Mouse (Mus musculus): ENCODE results near the gene Casd1. TPM values are rescaled to one million over a fixed set of nuclear protein-coding genes. Genes with fewer than 3 reads are reported as not detected.
"Not testable (repeated sequence)": the region's sequence is repeated elsewhere in the genome, so short reads cannot be mapped to it uniquely, and the experiment has no call there.

The Casd1 gene
- polyA plus RNA-seq, 1 experiment, result 15.1 TPM

DNA sequence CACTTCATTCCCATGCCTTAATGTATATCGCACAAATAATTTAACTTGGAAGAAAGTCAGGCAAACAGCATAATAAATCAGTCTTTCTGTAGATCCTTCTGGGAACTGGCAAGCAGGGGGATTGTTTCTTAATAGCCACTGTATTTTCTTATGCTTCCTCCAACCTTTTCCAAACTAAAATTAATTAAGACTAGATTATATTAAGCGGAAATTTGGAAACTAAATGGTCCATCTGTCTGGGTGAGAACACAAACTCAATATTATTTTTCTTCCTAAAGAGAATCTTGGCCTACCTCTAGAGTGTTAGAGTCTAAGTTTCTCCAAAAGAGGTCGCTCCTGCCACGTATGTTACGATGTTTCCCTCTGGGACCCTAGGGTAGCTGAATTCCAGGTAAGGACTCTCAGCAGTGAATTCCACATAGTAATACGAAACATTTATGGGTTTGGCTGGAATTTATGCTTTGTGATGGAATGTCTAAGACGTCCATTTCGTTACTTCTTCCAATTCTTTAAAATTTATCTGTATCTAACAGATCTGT is 52.0 kb downstream of the Casd1 start:
- no peaks in the 10 kb centered on the region for H3K9me3 ChIP-seq (replicated peaks; ENCODE audit: control insufficient read depth, insufficient read depth, low read length, poor library complexity, severe bottlenecking)
- H3K4me3 ChIP-seq (ENCODE audit: low read depth, low read length), result peak overlapping the region; percentile 46; the same call in 1 of the 2 replicates
- no peak overlapping the region for H3K27ac ChIP-seq (ENCODE audit: insufficient read depth, low read length)
- H3K4me1 ChIP-seq (ENCODE audit: control insufficient read depth, insufficient read depth, low read length), result no peaks in the 10 kb centered on the region
- peak; percentile 3 for TF ChIP-seq CTCF (IDR thresholded peaks at IDR 0.05; ENCODE audit: low read depth, low read length)
- no peak for TF ChIP-seq POLR2A (IDR thresholded peaks at IDR 0.05; ENCODE audit: insufficient read depth, low read length)
- no peak for TF ChIP-seq EP300 (IDR thresholded peaks at IDR 0.05; ENCODE audit: insufficient read depth, low read depth, low read length)
- H3K9ac ChIP-seq (ENCODE audit: low read depth, poor library complexity, severe bottlenecking), result peak overlapping the region; percentile 78
- H3K36me3 ChIP-seq (ENCODE audit: control insufficient read depth, insufficient read depth, low read length, poor library complexity, severe bottlenecking), result no peaks in the 10 kb centered on the region
- peaks cover 1% of the 10 kb centered on the region; the same call in 1 of the 2 replicates for H3K27me3 ChIP-seq (ENCODE audit: control insufficient read depth, insufficient read depth, low read length, poor library complexity, severe bottlenecking)

DNA sequence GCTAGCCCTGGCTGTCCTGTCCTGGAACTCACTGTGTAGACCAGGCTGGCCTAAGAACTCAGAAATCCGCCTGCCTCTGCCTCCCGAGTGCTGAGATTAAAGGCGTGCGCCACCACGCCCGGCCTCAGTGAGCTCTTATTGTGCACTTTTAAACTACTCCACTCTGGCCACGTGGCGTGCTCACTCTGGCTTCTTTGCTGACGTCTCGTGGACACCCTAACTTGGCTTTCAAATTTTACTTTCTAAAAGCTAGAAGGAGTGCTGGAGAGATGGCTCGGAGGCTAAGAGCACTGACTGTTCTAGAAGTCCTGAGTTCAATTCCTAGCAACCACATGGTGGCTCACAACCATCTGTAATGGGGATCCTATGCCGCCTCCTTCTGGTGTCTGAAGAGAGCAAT is 53.1 kb downstream of the Casd1 start:
- peak overlapping the region; percentile 78; the same call in 1 of the 2 replicates for H3K9ac ChIP-seq (ENCODE audit: low read depth, poor library complexity, severe bottlenecking)
- not testable (repeated sequence) for H3K27ac ChIP-seq (ENCODE audit: insufficient read depth, low read length); H3K9me3 ChIP-seq (replicated peaks; ENCODE audit: control insufficient read depth, insufficient read depth, low read length, poor library complexity, severe bottlenecking); H3K4me1 ChIP-seq (ENCODE audit: control insufficient read depth, insufficient read depth, low read length); H3K4me3 ChIP-seq (ENCODE audit: low read depth, low read length); H3K27me3 ChIP-seq (ENCODE audit: control insufficient read depth, insufficient read depth, low read length, poor library complexity, severe bottlenecking); H3K36me3 ChIP-seq (ENCODE audit: control insufficient read depth, insufficient read depth, low read length, poor library complexity, severe bottlenecking)

DNA sequence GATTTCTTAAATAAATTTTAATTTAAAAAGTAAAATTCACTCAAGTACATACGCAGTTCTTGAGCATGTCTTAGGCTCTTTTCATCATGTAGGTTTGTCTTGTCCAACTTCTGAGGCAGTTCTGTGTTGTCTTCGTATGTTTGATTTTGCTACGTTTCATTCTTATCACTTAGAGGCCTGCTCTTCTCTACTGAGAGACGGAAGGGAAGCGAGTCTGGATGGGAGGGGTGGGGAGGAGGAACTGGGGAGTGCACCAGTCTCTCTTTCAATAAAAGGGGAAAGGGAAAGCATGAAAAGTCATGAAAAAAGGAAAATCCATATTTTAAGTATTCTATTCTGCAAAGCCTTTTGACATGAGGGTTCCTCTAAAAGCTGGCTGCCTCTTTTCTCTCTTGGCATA is 54.8 kb downstream of the Casd1 start:
- no peak for TF ChIP-seq EP300 (IDR thresholded peaks at IDR 0.05; ENCODE audit: insufficient read depth, low read depth, low read length)
- Histone ChIP-seq H3K9me3 (replicated peaks; ENCODE audit: control insufficient read depth, insufficient read depth, low read length, poor library complexity, severe bottlenecking) (no peaks in the 10 kb centered on the region), H3K4me3 (ENCODE audit: low read depth, low read length) (no peak overlapping the region), H3K27me3 (ENCODE audit: control insufficient read depth, insufficient read depth, low read length, poor library complexity, severe bottlenecking) (peaks cover 1% of the 10 kb centered on the region; the same call in 1 of the 2 replicates), H3K4me1 (ENCODE audit: control insufficient read depth, insufficient read depth, low read length) (no peaks in the 10 kb centered on the region), H3K9ac (ENCODE audit: low read depth, poor library complexity, severe bottlenecking) (no peak overlapping the region), H3K36me3 (ENCODE audit: control insufficient read depth, insufficient read depth, low read length, poor library complexity, severe bottlenecking) (no peaks in the 10 kb centered on the region), H3K27ac (ENCODE audit: insufficient read depth, low read length) (no peak overlapping the region)

DNA sequence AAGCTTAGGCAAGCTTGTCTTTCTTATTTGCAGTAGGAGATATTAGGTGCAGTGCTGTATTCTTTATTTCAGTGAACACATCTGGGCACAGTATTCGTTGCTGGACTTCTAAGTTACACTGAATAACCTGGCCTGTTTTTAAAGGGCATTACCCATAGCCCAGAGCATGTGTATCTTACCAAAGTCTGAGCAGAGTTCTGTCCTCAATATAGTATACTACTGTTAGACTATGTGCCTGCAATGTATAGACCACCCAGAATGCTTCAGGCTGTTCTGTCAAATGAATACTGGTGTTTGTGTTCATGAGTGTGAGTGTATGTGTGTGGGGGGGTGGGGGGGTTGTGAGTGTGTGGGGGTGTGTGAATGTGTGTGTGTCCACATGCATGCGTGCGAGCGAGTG is 55.3 kb downstream of the Casd1 start:
- H3K4me3 ChIP-seq (ENCODE audit: low read depth, low read length), result no peak overlapping the region
- H3K27ac ChIP-seq (ENCODE audit: insufficient read depth, low read length), result no peak overlapping the region
- no peaks in the 10 kb centered on the region for H3K9me3 ChIP-seq (replicated peaks; ENCODE audit: control insufficient read depth, insufficient read depth, low read length, poor library complexity, severe bottlenecking)
- no peaks in the 10 kb centered on the region for H3K4me1 ChIP-seq (ENCODE audit: control insufficient read depth, insufficient read depth, low read length)
- H3K9ac ChIP-seq (ENCODE audit: low read depth, poor library complexity, severe bottlenecking), result no peak overlapping the region
- peaks cover 1% of the 10 kb centered on the region; the same call in 1 of the 2 replicates for H3K27me3 ChIP-seq (ENCODE audit: control insufficient read depth, insufficient read depth, low read length, poor library complexity, severe bottlenecking)
- no peaks in the 10 kb centered on the region for H3K36me3 ChIP-seq (ENCODE audit: control insufficient read depth, insufficient read depth, low read length, poor library complexity, severe bottlenecking)
- TF ChIP-seq POLR2A (IDR thresholded peaks at IDR 0.05; ENCODE audit: insufficient read depth, low read length) (no peak), CTCF (IDR thresholded peaks at IDR 0.05; ENCODE audit: low read depth, low read length) (no peak)

DNA sequence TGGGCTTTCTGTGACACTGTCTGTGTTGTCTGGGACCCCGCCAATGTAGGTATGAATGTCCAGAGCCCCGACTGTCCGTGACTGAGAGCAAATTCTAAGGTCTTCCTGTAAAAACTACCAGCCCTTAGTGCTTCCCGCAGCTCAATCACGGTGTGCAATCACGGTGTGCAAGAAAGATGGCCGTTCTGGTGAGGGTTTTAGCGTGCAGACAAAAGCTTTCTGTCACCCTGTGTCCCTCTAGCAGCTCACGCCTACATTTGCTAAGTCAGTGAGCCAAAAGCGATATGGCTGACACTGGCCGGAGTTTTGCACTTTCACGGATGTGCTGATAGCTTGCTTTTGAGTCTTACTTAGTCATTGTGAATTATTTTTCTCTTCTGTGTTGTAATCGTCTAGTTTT is 58.2 kb downstream of the Casd1 start:
- no peaks in the 10 kb centered on the region for H3K9me3 ChIP-seq (replicated peaks; ENCODE audit: control insufficient read depth, insufficient read depth, low read length, poor library complexity, severe bottlenecking)
- no peak overlapping the region for H3K27ac ChIP-seq (ENCODE audit: insufficient read depth, low read length)
- no peaks in the 10 kb centered on the region for H3K36me3 ChIP-seq (ENCODE audit: control insufficient read depth, insufficient read depth, low read length, poor library complexity, severe bottlenecking)
- peak overlapping the region; percentile 45 for H3K4me3 ChIP-seq (ENCODE audit: low read depth, low read length)
- H3K4me1 ChIP-seq (ENCODE audit: control insufficient read depth, insufficient read depth, low read length), result no peaks in the 10 kb centered on the region
- peak overlapping the region; percentile 62 for H3K9ac ChIP-seq (ENCODE audit: low read depth, poor library complexity, severe bottlenecking)
- H3K27me3 ChIP-seq (ENCODE audit: control insufficient read depth, insufficient read depth, low read length, poor library complexity, severe bottlenecking), result peaks cover 1% of the 10 kb centered on the region; the same call in 1 of the 2 replicates
- TF ChIP-seq CTCF (IDR thresholded peaks at IDR 0.05; ENCODE audit: low read depth, low read length) (no peak), EP300 (IDR thresholded peaks at IDR 0.05; ENCODE audit: insufficient read depth, low read depth, low read length) (no peak), POLR2A (IDR thresholded peaks at IDR 0.05; ENCODE audit: insufficient read depth, low read length) (no peak)

DNA sequence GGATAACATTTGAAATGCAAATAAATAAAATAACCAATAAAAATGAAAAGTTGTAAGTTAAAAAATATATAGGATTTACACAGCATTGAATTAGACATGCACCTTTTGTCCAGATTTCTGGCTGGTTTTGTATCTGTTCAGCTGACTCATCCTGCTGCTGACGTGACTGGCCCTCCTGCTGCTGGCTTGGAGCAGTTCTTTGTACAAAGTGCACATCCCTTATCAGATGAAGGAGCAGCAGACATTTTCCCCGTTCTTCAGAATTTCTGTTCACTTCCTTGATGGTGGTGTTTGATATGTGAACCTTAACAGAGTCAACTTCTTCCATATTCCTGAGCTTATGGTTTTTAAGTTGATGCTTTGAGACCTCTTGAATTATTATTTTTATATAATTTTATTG is 62.9 kb downstream of the Casd1 start:
- no peaks in the 10 kb centered on the region for H3K36me3 ChIP-seq (ENCODE audit: control insufficient read depth, insufficient read depth, low read length, poor library complexity, severe bottlenecking)
- H3K27ac ChIP-seq (ENCODE audit: insufficient read depth, low read length), result no peak overlapping the region
- TF ChIP-seq POLR2A (IDR thresholded peaks at IDR 0.05; ENCODE audit: insufficient read depth, low read length) (no peak), EP300 (IDR thresholded peaks at IDR 0.05; ENCODE audit: insufficient read depth, low read depth, low read length) (0 out of 2 replicates have a peak, but pooled peaks have one; percentile 8)
- no peak overlapping the region for H3K9ac ChIP-seq (ENCODE audit: low read depth, poor library complexity, severe bottlenecking)
- H3K4me1 ChIP-seq (ENCODE audit: control insufficient read depth, insufficient read depth, low read length), result no peaks in the 10 kb centered on the region
- H3K27me3 ChIP-seq (ENCODE audit: control insufficient read depth, insufficient read depth, low read length, poor library complexity, severe bottlenecking), result no peaks in the 10 kb centered on the region
- no peak overlapping the region for H3K4me3 ChIP-seq (ENCODE audit: low read depth, low read length)
- no peaks in the 10 kb centered on the region for H3K9me3 ChIP-seq (replicated peaks; ENCODE audit: control insufficient read depth, insufficient read depth, low read length, poor library complexity, severe bottlenecking)
